In the genomic region with DNA sequence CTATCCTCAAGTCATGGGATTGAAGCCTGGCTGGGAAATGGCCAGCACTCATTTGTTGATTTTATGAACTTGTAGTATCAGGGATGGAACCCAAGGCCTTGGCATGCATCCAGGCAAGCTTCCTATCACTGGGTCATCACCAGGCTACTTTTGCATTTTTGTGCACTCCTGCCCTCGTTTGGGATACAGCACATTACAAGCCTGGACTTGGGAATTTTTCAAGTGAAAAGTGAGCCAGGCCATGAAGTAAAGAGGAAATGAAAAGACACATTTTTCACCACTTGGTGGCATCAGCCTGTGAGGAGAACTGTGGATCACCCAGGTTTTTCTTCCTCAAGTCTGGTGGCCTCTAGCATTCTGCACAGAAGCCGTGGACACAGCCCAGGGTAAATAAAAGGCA, we compare ENCODE assay signal across 17 mouse cellular contexts. TPM values are rescaled to one million over a fixed set of nuclear protein-coding genes. Genes with fewer than 3 reads are reported as not detected.
DNase-seq lines count a peak whose midpoint lies in the region; ATAC-seq and TF ChIP-seq lines count a peak whose summit lies in the region.
"Had no signal": no experiment of that assay in that cellular context is flagged by ENCODE, and none has a peak within 500 bp of the region (broad histone marks: within the 10 kb centered on the region; RNA-seq: fewer than 3 reads in every experiment).

No protein-coding gene starts in this region.

- peak; percentile 42 for TF ChIP-seq CTCF in left cerebral cortex, adult 2 months (IDR thresholded peaks at IDR 0.05)

- H3K27ac ChIP-seq in left cerebral cortex, adult 2 months = no peak overlapping the region
- H3K27ac ChIP-seq: forebrain, embryonic 13.5 days; limb, embryonic 10.5 days; lung, embryonic 15.5 days; midbrain, embryonic 13.5 days; stomach, embryonic 15.5 days had no signal

- DNase-seq in frontal cortex, postnatal 14 days (ENCODE audit: low spot score in 2 of 2) = no peak
- no peak for DNase-seq in left cerebral cortex, adult 2 months (ENCODE audit: extremely low spot score in 1 of 2, low spot score in 2 of 2)
- no peak for DNase-seq in left cerebral cortex, adult 18-20 months (ENCODE audit: low spot score in 2 of 2)
- peak; percentile 28 for DNase-seq in ovary, postnatal 36 days (ENCODE audit: low spot score)
- DNase-seq in ovary, postnatal 14 days (ENCODE audit: low spot score) = no peak
- no peak for DNase-seq in left cerebral cortex, adult 8-10 months (ENCODE audit: low spot score in 2 of 2)
- DNase-seq: B cell, adult 2 months; cerebellum, adult 9-10 months; gastrocnemius, postnatal 36 days; retina, postnatal 1 day had no signal

- peak; percentile 77 for ATAC-seq in frontal cortex, adult (ENCODE audit: low TSS enrichment)
- ATAC-seq: forebrain, embryonic 13.5 days; midbrain, embryonic 13.5 days had no signal

- intact Hi-C loops in left cerebral cortex, adult 2 months (cut with DNase I) = no loop called here

- no peak overlapping the region for H3K4me3 ChIP-seq in left cerebral cortex, adult 2 months
- H3K4me3 ChIP-seq: forebrain, embryonic 13.5 days; limb, embryonic 10.5 days; lung, embryonic 15.5 days; midbrain, embryonic 13.5 days; myocyte; stomach, embryonic 15.5 days had no signal

RNA-seq across cellular contexts. Expression of a gene that starts 40.1 kb away (rescaled TPM):
- total RNA-seq in left cerebral cortex, adult 2 months (2021) = 10 to 100 TPM; 53.0 to 57.6 TPM
- 10 to 100 TPM; 53.5 to 53.8 TPM for total RNA-seq in left cerebral cortex, adult 18-20 months (2021)
- total RNA-seq in left cerebral cortex, adult 8-10 months (2022) = 10 to 100 TPM; 45.6 to 54.7 (median 49.0) TPM
